Mouse (Mus musculus): ENCODE results near the gene Hint3. TPM values are rescaled to one million over a fixed set of nuclear protein-coding genes. Genes with fewer than 3 reads are reported as not detected.

Hint3 gene
- total RNA-seq, 2 experiments from 2014 or later = 44.8 to 45.5 TPM

- Histone ChIP-seq H3K4me3 (no peak overlapping the region), H3K27ac (no peak overlapping the region)
- no peak for TF ChIP-seq CTCF (IDR thresholded peaks at IDR 0.05)
- no peak for DNase-seq (ENCODE audit: extremely low spot score in 1 of 2, low spot score in 2 of 2)
- intact Hi-C loops (cut with DNase I) = no loop called here
These were observed 51.7 kb downstream of the Hint3 start for GRCm38 (mm10) chr10:30577670-30578280.

DNA sequence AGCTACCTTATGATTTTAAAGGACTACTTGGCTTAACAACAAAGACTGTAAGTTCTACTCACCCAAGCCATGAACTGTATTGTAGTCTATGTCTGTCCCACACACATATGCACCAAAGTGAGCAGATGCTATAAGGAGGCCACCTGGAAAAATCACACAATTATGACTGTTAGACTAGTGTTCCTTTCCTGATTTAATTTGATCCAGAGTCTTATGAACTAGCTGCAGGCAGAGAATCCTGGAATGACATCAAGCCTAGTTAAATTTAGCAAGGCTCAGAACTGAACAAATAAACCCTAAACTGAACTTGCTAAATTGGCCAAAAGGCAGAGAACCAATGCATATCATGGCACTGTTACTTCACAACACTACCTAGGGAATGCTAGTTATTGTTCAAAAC, 63.1 kb downstream of the Hint3 start:
- no peak for DNase-seq (ENCODE audit: extremely low spot score in 1 of 2, low spot score in 2 of 2)
- intact Hi-C loops (cut with DNase I) = no loop called here
- TF ChIP-seq CTCF (IDR thresholded peaks at IDR 0.05) = no peak
- Histone ChIP-seq H3K27ac (no peak overlapping the region), H3K4me3 (no peak overlapping the region)

DNA sequence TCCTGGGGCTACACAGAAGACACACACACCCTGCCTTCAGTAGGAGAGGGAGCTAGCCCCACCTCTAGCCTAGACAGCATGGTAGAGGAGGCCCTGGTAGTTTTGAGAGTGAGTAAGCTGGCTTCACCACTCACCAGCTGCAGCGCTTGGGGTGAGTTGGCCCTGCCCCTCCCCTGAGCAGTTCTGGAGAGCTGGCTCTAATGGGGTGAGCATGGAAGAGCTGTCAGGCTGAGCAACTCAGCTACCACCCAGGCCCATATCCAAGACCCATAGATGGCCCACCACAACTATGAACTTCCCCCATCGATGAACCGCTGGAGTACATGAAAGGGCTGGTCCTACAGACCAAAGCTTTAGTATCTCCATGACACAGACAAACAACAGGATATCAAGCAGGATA, 64.8 kb downstream of the Hint3 start:
- H3K4me3 ChIP-seq = no peak overlapping the region
- TF ChIP-seq CTCF (IDR thresholded peaks at IDR 0.05) = no peak
- intact Hi-C loops (cut with DNase I) = no loop called here

More for the DNA sequence above, 64.8 kb downstream of the Hint3 start:
- H3K27ac ChIP-seq = no peak overlapping the region
- DNase-seq (ENCODE audit: extremely low spot score in 1 of 2, low spot score in 2 of 2) = no peak

Other genes starting within 250 kb of the Hint3 start
- 10 to 100 TPM in 1 of 2 experiments, 1 to 10 TPM in 1; 8.0 to 11.3 TPM for gene Trmt11, start 28.9 kb downstream of the Hint3 start, total RNA-seq (2021)
- 100 to 1,000 TPM in 1 of 2 experiments, 10 to 100 TPM in 1; 97.2 to 104 TPM for gene Ncoa7, start 173.7 kb upstream of the Hint3 start, total RNA-seq (2021)
- gene Hey2, start 213.2 kb upstream of the Hint3 start, total RNA-seq (2021) = 1 to 10 TPM; 6.2 to 6.9 TPM